17 mouse cellular contexts compared by ENCODE assay signal in genomic region chr16:85300092-85300853, GRCm38 (mm10).
DNase-seq lines count a peak whose midpoint lies in the region; ATAC-seq lines count a peak whose summit lies in the region.
"Had no signal": no experiment of that assay in that cellular context is flagged by ENCODE, and none has a peak within 500 bp of the region (broad histone marks: within the 10 kb centered on the region; RNA-seq: fewer than 3 reads in every experiment).

No protein-coding gene starts in this region.

- peak; percentile 43; the same call in 1 of the 2 replicates for ATAC-seq in hindbrain, embryonic 11.5 days (ENCODE audit: low FRiP score)
- ATAC-seq in hindbrain, embryonic 16.5 days, result peak; percentile 93
- ATAC-seq in cerebellum, adult (ENCODE audit: insufficient number of reproducible peaks, low FRiP score, low TSS enrichment), result no peak

- no peaks in the 10 kb centered on the region for H3K9me3 ChIP-seq in hindbrain, embryonic 11.5 days (ENCODE audit: control insufficient read depth, low read length)
- no peaks in the 10 kb centered on the region for H3K9me3 ChIP-seq in hindbrain, embryonic 10.5 days
- no peaks in the 10 kb centered on the region for H3K9me3 ChIP-seq in hindbrain, embryonic 16.5 days (ENCODE audit: control insufficient read depth, low read length)

- WGBS in hindbrain, embryonic 11.5 days, result 65% methylated on average over 13 of the region's 13 CpGs
- WGBS in hindbrain, embryonic 10.5 days, result 74% methylated on average over 13 of the region's 13 CpGs
- WGBS in hindbrain, embryonic 16.5 days, result 40% methylated on average over 13 of the region's 13 CpGs

- no peak overlapping the region for H3K4me3 ChIP-seq in hindbrain, embryonic 11.5 days (ENCODE audit: low read depth, low read length)
- no peak overlapping the region for H3K4me3 ChIP-seq in hindbrain, embryonic 10.5 days
- no peak overlapping the region for H3K4me3 ChIP-seq in hindbrain, embryonic 16.5 days (ENCODE audit: low read length)

- no peak for DNase-seq in hindbrain, embryonic 11.5 days (ENCODE audit: low spot score)
- no peak for DNase-seq in hindbrain, embryonic 10.5 days (ENCODE audit: low spot score)
- DNase-seq in testis, postnatal 14 days (ENCODE audit: low spot score), result peak; percentile 3
- DNase-seq in testis, postnatal 10 days (ENCODE audit: low spot score), result no peak
- no peak for DNase-seq in natural killer cell, adult 2 months (ENCODE audit: low spot score in 2 of 2)
- DNase-seq in adrenal gland, adult 18-20 months (ENCODE audit: low spot score in 2 of 2), result no peak
- DNase-seq: adrenal gland, postnatal 25 days; cerebellum, postnatal 36 days; heart, postnatal 14 days; kidney, adult 9 months; kidney, postnatal 4 days; liver; lung, adult 18-20 months; thymus, adult 2 months had no signal

- no peaks in the 10 kb centered on the region for H3K4me1 ChIP-seq in hindbrain, embryonic 11.5 days (replicated peaks; ENCODE audit: control insufficient read depth, insufficient read depth, low read length)
- H3K4me1 ChIP-seq in hindbrain, embryonic 10.5 days (replicated peaks), result no peaks in the 10 kb centered on the region
- 0 out of 2 replicates have a peak, but pooled peaks cover 4% of the 10 kb centered on the region for H3K4me1 ChIP-seq in hindbrain, embryonic 16.5 days (ENCODE audit: control insufficient read depth, insufficient read depth, low read depth, low read length)

- H3K27ac ChIP-seq in hindbrain, embryonic 11.5 days (ENCODE audit: low read depth, low read length), result no peak overlapping the region
- no peak overlapping the region for H3K27ac ChIP-seq in hindbrain, embryonic 10.5 days
- no peak overlapping the region for H3K27ac ChIP-seq in hindbrain, embryonic 16.5 days (ENCODE audit: low read depth, low read length)

- H3K36me3 ChIP-seq in hindbrain, embryonic 11.5 days (ENCODE audit: control insufficient read depth, insufficient read depth, low read length), result no peaks in the 10 kb centered on the region
- H3K36me3 ChIP-seq in hindbrain, embryonic 10.5 days, result no peaks in the 10 kb centered on the region
- no peaks in the 10 kb centered on the region for H3K36me3 ChIP-seq in hindbrain, embryonic 16.5 days (ENCODE audit: control insufficient read depth, insufficient read depth, low read length)

- H3K4me2 ChIP-seq in hindbrain, embryonic 11.5 days (replicated peaks; ENCODE audit: low read depth, low read length), result no peak overlapping the region
- peak overlapping the region; percentile 6; the same call in 1 of the 2 replicates for H3K4me2 ChIP-seq in hindbrain, embryonic 16.5 days (ENCODE audit: low read length)
- H3K4me2 ChIP-seq: heart, embryonic 11.5 days had no signal

- H3K9ac ChIP-seq in hindbrain, embryonic 11.5 days (ENCODE audit: low read depth, low read length), result no peak overlapping the region
- H3K9ac ChIP-seq in hindbrain, embryonic 16.5 days (ENCODE audit: low read depth, low read length), result no peak overlapping the region

- no peaks in the 10 kb centered on the region for H3K27me3 ChIP-seq in hindbrain, embryonic 11.5 days (ENCODE audit: control insufficient read depth, insufficient read depth, low read length)
- no peaks in the 10 kb centered on the region for H3K27me3 ChIP-seq in hindbrain, embryonic 10.5 days (ENCODE audit: insufficient read depth, poor library complexity, severe bottlenecking)
- no peaks in the 10 kb centered on the region for H3K27me3 ChIP-seq in hindbrain, embryonic 16.5 days (replicated peaks; ENCODE audit: control insufficient read depth, insufficient read depth, low read length)
